Mouse (Mus musculus) gastrocnemius, adult 18-20 months (tissue): Measurements from ENCODE around the gene Entpd6. TPM values are rescaled to one million over a fixed set of nuclear protein-coding genes. Genes with fewer than 3 reads are reported as not detected.

ENCODE experiments used
- DNase-seq: peaks from one replicate; pipeline ENCODE4 v3.0.0; 2021; ENCODE audit warnings: low spot score
- total RNA-seq, 2 experiments: library from RNA; stranded (reverse); gene quantifications; 2 replicates each; pipeline ENCODE4 v1.2.3; 2021

Entpd6 gene
- total RNA-seq, 2 experiments from 2014 or later: 8.0 to 8.8 TPM

GRCm38 (mm10) chr2:150786251-150787180 is 37.7 kb downstream of the Entpd6 start, which contains the start of gene Pygb:
Gene Pygb, plus strand, starts transcription at chr2:150786735.
- peak; percentile 79 for DNase-seq

- DNase-seq: no peak
Measured at GRCm38 (mm10) chr2:150787234-150787771, 38.5 kb downstream of the Entpd6 start.

GRCm38 (mm10) chr2:150788768-150789550 is 40.1 kb downstream of the Entpd6 start:
- DNase-seq: peak; percentile 76

GRCm38 (mm10) chr2:150793320-150793719 is 44.5 kb downstream of the Entpd6 start:
- no peak for DNase-seq

- no peak for DNase-seq
Measured at GRCm38 (mm10) chr2:150798084-150798483, 49.2 kb downstream of the Entpd6 start.

- DNase-seq: no peak
Measured at GRCm38 (mm10) chr2:150800616-150801015, 51.8 kb downstream of the Entpd6 start.

- no peak for DNase-seq
Measured at GRCm38 (mm10) chr2:150803035-150803434, 54.2 kb downstream of the Entpd6 start.

GRCm38 (mm10) chr2:150808381-150808780 is 59.5 kb downstream of the Entpd6 start:
- no peak for DNase-seq

- no peak for DNase-seq
Measured at GRCm38 (mm10) chr2:150808812-150809211, 60.0 kb downstream of the Entpd6 start.

- DNase-seq: no peak
Measured at GRCm38 (mm10) chr2:150810603-150811002, 61.8 kb downstream of the Entpd6 start.

- no peak for DNase-seq
Measured at GRCm38 (mm10) chr2:150812816-150813215, 64.0 kb downstream of the Entpd6 start.

- no peak for DNase-seq
Measured at GRCm38 (mm10) chr2:150816676-150817402, 68.0 kb downstream of the Entpd6 start.

- no peak for DNase-seq
Measured at GRCm38 (mm10) chr2:150818742-150819141, 69.9 kb downstream of the Entpd6 start.

GRCm38 (mm10) chr2:150820720-150821119 is 71.9 kb downstream of the Entpd6 start:
- no peak for DNase-seq

Other genes starting within 250 kb of the Entpd6 start
- not detected for gene Cst7, start 178.6 kb upstream of the Entpd6 start, total RNA-seq
- 10 to 100 TPM; 19.3 to 20.4 TPM for gene Apmap, start 140.5 kb upstream of the Entpd6 start, total RNA-seq
- gene Acss1, start 80.5 kb upstream of the Entpd6 start, total RNA-seq: 10 to 100 TPM; 19.9 to 26.2 TPM
- gene Vsx1, start 59.7 kb upstream of the Entpd6 start, total RNA-seq: not detected
- 1 to 10 TPM; 4.5 to 5.5 TPM for gene Pygb, start 37.7 kb downstream of the Entpd6 start, total RNA-seq
- gene Abhd12, start 155.7 kb downstream of the Entpd6 start, total RNA-seq: 10 to 100 TPM; 23.8 to 27.8 TPM
- 1 to 10 TPM; 1.8 to 2.1 TPM for gene Gins1, start 156.4 kb downstream of the Entpd6 start, total RNA-seq